Mouse (Mus musculus) skeletal muscle tissue, postnatal 0 days (tissue): ENCODE results near the gene Zfp52. TPM values are rescaled to one million over a fixed set of nuclear protein-coding genes. Genes with fewer than 3 reads are reported as not detected.

Source experiments
- polyA plus RNA-seq: library from polyadenylated mRNA; unstranded; fragments of >200 nt; fragmentation: Nextera tagmentation; extraction: Ambion mirVana; gene quantifications from 2 replicates; pipeline ENCODE4 v1.2.1, GENCODE M21; 2015

Zfp52 gene
- polyA plus RNA-seq, result 1.7 and 1.9 TPM in 2 replicates

GRCm38 (mm10) chr17:21535096-21536001 is at the start of gene Zfp52:
Zfp52 (plus strand) TSS chr17:21535539.

GRCm38 (mm10) chr17:21488760-21489499 is 46.4 kb upstream of the Zfp52 start, which contains the start of gene Zfp53:
Zfp53 (plus strand) TSS chr17:21488998.

GRCm38 (mm10) chr17:21566728-21567349 is 31.5 kb downstream of the Zfp52 start, which contains the start of gene Zfp948:
Zfp948 (plus strand) TSS chr17:21567008.

Other genes starting within 250 kb of the Zfp52 start
- not detected in 2 replicates for gene Vmn1r237, start 223.7 kb upstream of the Zfp52 start, polyA plus RNA-seq
- gene Zfp677, start 151.8 kb upstream of the Zfp52 start, polyA plus RNA-seq, result 1.2 and 1.3 TPM in 2 replicates
- 1.2 and 1.6 TPM in 2 replicates for gene Zfp54, start 112.3 kb upstream of the Zfp52 start, polyA plus RNA-seq
- gene Zfp51, start 85.2 kb upstream of the Zfp52 start, polyA plus RNA-seq, result 6.2 TPM in 2 replicates
- gene Zfp53, start 46.5 kb upstream of the Zfp52 start, polyA plus RNA-seq, result 3.8 and 5.0 TPM in 2 replicates
- 7.0 and 8.8 TPM in 2 replicates for gene Zfp948, start 31.5 kb downstream of the Zfp52 start, polyA plus RNA-seq
- 1.4 and 1.5 TPM in 2 replicates for gene Zfp983, start 115.1 kb downstream of the Zfp52 start, polyA plus RNA-seq
- 3.0 TPM in 2 replicates for gene Gm10226, start 156.3 kb downstream of the Zfp52 start, polyA plus RNA-seq
- 2.6 and 3.1 TPM in 2 replicates for gene Zfp760, start 172.2 kb downstream of the Zfp52 start, polyA plus RNA-seq
- 3.7 and 4.9 TPM in 2 replicates for gene Zfp229, start 195.3 kb downstream of the Zfp52 start, polyA plus RNA-seq